Mouse (Mus musculus) myocyte (in vitro differentiated cells): Measurements from ENCODE around the gene Ephx4.

Experiments used
- CEBPB ChIP-seq: IDR thresholded peaks from 2 replicates; pipeline ENCODE4 v1.6.1; 2011; ENCODE audit warnings: mild to moderate bottlenecking, moderate library complexity; ENCODE audit not compliant: poor library complexity, insufficient read depth, severe bottlenecking
- E2F4 ChIP-seq: IDR thresholded peaks from one replicate; pipeline ENCODE4 v1.6.1; 2011; ENCODE audit warnings: mild to moderate bottlenecking, control low read depth, moderate library complexity; ENCODE audit not compliant: insufficient read depth
- MAX ChIP-seq: IDR thresholded peaks from one replicate; pipeline ENCODE4 v1.6.1; 2011; ENCODE audit warnings: low read depth, mild to moderate bottlenecking, control low read depth
- MYOD1 ChIP-seq, 3 experiments: IDR thresholded peaks; one replicate each; pipeline ENCODE4 v1.6.1; 2011; ENCODE audit warnings: control low read depth in 2 of 3, low read depth in 2 of 3, mild to moderate bottlenecking in 2 of 3, moderate library complexity in 1 of 3; ENCODE audit not compliant: insufficient read length in 2 of 3, control insufficient read depth in 1 of 3
- MYOG ChIP-seq, 3 experiments: IDR thresholded peaks; one replicate each; pipeline ENCODE4 v1.6.1; 2011; ENCODE audit warnings: control low read depth in 2 of 3, low read depth in 2 of 3, mild to moderate bottlenecking in 2 of 3; ENCODE audit not compliant: insufficient read length in 2 of 3, control insufficient read depth in 1 of 3, insufficient read depth in 1 of 3
- POLR2A ChIP-seq: IDR thresholded peaks from one replicate; pipeline ENCODE4 v1.6.1; 2011; ENCODE audit warnings: low read depth, mild to moderate bottlenecking, control low read depth, moderate library complexity; ENCODE audit not compliant: insufficient read length
- POLR2AphosphoS2 ChIP-seq: IDR thresholded peaks from one replicate; pipeline ENCODE4 v1.6.1; 2011; ENCODE audit warnings: low read depth, control low read depth; ENCODE audit not compliant: insufficient read length
- REST ChIP-seq: IDR thresholded peaks from one replicate; pipeline ENCODE4 v1.6.1; 2011; ENCODE audit warnings: mild to moderate bottlenecking, control low read depth, moderate library complexity; ENCODE audit not compliant: insufficient read depth, insufficient read length
- SRF ChIP-seq: IDR thresholded peaks from one replicate; pipeline ENCODE4 v1.6.1; 2011; ENCODE audit warnings: low read depth; ENCODE audit not compliant: control insufficient read depth, insufficient read length
- TCF12 ChIP-seq: IDR thresholded peaks from one replicate; pipeline ENCODE4 v1.6.1; 2011; ENCODE audit warnings: mild to moderate bottlenecking, control low read depth; ENCODE audit not compliant: poor library complexity, insufficient read depth, severe bottlenecking
- TCF3 ChIP-seq: IDR thresholded peaks from one replicate; pipeline ENCODE4 v1.6.1; 2011; ENCODE audit warnings: low read depth, control low read depth; ENCODE audit not compliant: insufficient read length
- USF1 ChIP-seq: IDR thresholded peaks from one replicate; pipeline ENCODE4 v1.6.1; 2011; ENCODE audit warnings: low read depth, mild to moderate bottlenecking, control low read depth, moderate library complexity

DNA sequence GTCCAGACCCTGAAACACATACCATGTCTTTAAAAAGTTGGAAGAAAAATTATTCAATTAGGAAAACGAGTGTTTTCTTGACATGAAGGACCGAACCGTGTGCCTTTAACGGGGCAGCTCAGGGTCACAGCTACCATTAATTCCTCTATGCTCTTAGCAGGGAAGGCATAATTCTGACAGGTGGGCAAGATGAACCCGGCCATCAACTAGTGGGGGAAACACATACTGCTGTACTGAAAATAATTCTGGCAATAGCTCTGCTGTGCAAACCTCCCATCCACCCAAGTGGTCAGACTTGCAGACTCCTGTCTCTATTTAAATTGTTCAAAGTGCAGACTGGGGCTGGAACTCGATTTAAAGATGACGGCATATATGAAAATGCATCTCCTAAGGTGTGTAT lies 35.8 kb downstream of the Ephx4 start:
- TF ChIP-seq POLR2A (no peak), TCF12 (no peak), MYOD1 (IDR thresholded peaks at IDR 0.05; ENCODE audit: control insufficient read depth in 1 of 3, insufficient read length in 2 of 3, low read depth in 2 of 3) (no peak), CEBPB (no peak), MAX (no peak), E2F4 (no peak), SRF (no peak), USF1 (no peak), POLR2AphosphoS2 (no peak), MYOG (IDR thresholded peaks at IDR 0.05; ENCODE audit: control insufficient read depth in 1 of 3, insufficient read depth in 1 of 3, insufficient read length in 2 of 3, low read depth in 2 of 3) (no peak), TCF3 (no peak), REST (no peak)
